Mouse (Mus musculus) myocyte (in vitro differentiated cells): ENCODE measurements at regions not wholly inside any gene's neighbourhood (a gene's known extent, or its start where the extent isn't known, plus 50 kb on each side); places are given as distances from the start of the nearest gene placed in this dataset.

Experiments
- H3K27me3 ChIP-seq: one replicate; pipeline ENCODE4 v1.6.1; 2011; ENCODE audit not compliant: control insufficient read depth, insufficient read depth, insufficient read length
- H3K36me3 ChIP-seq: one replicate; pipeline ENCODE4 v1.6.1; 2011; ENCODE audit not compliant: control insufficient read depth, insufficient read depth
- H3K4me2 ChIP-seq: one replicate; pipeline ENCODE4 v1.6.1; 2011; ENCODE audit warnings: low read depth, control low read depth
- H3K4me3 ChIP-seq: one replicate; pipeline ENCODE4 v1.5.1; 2011; ENCODE audit warnings: mild to moderate bottlenecking, control low read depth, moderate library complexity
- H3K79me2 ChIP-seq: one replicate; pipeline ENCODE4 v1.6.1; 2011; ENCODE audit not compliant: control insufficient read depth, insufficient read depth
- H3ac ChIP-seq: one replicate; pipeline ENCODE4 v1.6.1; 2011; ENCODE audit not compliant: control insufficient read depth, insufficient read length
- CEBPB ChIP-seq: IDR thresholded peaks from 2 replicates; pipeline ENCODE4 v1.6.1; 2011; ENCODE audit warnings: mild to moderate bottlenecking, moderate library complexity; ENCODE audit not compliant: poor library complexity, insufficient read depth, severe bottlenecking
- E2F4 ChIP-seq: IDR thresholded peaks from one replicate; pipeline ENCODE4 v1.6.1; 2011; ENCODE audit warnings: mild to moderate bottlenecking, control low read depth, moderate library complexity; ENCODE audit not compliant: insufficient read depth
- MAX ChIP-seq: IDR thresholded peaks from one replicate; pipeline ENCODE4 v1.6.1; 2011; ENCODE audit warnings: low read depth, mild to moderate bottlenecking, control low read depth
- MYOD1 ChIP-seq, 3 experiments: IDR thresholded peaks; one replicate each; pipeline ENCODE4 v1.6.1; 2011; ENCODE audit warnings: control low read depth in 2 of 3, low read depth in 2 of 3, mild to moderate bottlenecking in 2 of 3, moderate library complexity in 1 of 3; ENCODE audit not compliant: insufficient read length in 2 of 3, control insufficient read depth in 1 of 3
- MYOG ChIP-seq, 3 experiments: IDR thresholded peaks; one replicate each; pipeline ENCODE4 v1.6.1; 2011; ENCODE audit warnings: control low read depth in 2 of 3, low read depth in 2 of 3, mild to moderate bottlenecking in 2 of 3; ENCODE audit not compliant: insufficient read length in 2 of 3, control insufficient read depth in 1 of 3, insufficient read depth in 1 of 3
- POLR2A ChIP-seq: IDR thresholded peaks from one replicate; pipeline ENCODE4 v1.6.1; 2011; ENCODE audit warnings: low read depth, mild to moderate bottlenecking, control low read depth, moderate library complexity; ENCODE audit not compliant: insufficient read length
- POLR2AphosphoS2 ChIP-seq: IDR thresholded peaks from one replicate; pipeline ENCODE4 v1.6.1; 2011; ENCODE audit warnings: low read depth, control low read depth; ENCODE audit not compliant: insufficient read length
- REST ChIP-seq: IDR thresholded peaks from one replicate; pipeline ENCODE4 v1.6.1; 2011; ENCODE audit warnings: mild to moderate bottlenecking, control low read depth, moderate library complexity; ENCODE audit not compliant: insufficient read depth, insufficient read length
- SRF ChIP-seq: IDR thresholded peaks from one replicate; pipeline ENCODE4 v1.6.1; 2011; ENCODE audit warnings: low read depth; ENCODE audit not compliant: control insufficient read depth, insufficient read length
- TCF12 ChIP-seq: IDR thresholded peaks from one replicate; pipeline ENCODE4 v1.6.1; 2011; ENCODE audit warnings: mild to moderate bottlenecking, control low read depth; ENCODE audit not compliant: poor library complexity, insufficient read depth, severe bottlenecking
- TCF3 ChIP-seq: IDR thresholded peaks from one replicate; pipeline ENCODE4 v1.6.1; 2011; ENCODE audit warnings: low read depth, control low read depth; ENCODE audit not compliant: insufficient read length
- USF1 ChIP-seq: IDR thresholded peaks from one replicate; pipeline ENCODE4 v1.6.1; 2011; ENCODE audit warnings: low read depth, mild to moderate bottlenecking, control low read depth, moderate library complexity

DNA sequence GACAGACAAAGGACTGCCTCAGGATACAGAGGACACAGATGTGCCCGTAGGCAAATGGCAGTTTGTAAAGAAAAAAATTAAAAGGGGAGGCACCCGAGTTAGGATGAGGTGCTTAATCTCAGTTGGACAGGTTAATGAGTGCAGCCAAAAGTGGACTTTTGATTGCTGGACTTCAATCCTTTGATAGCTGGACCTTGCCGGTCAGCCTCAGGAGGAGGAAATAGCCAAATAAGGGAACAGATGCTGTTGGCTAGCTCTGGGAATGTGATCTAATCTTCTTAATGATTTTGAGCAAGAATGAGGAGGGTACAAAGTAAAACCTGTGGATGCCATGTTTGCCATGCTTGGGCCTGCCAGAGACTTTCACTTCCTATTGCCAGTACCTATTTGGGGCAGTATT is 103.5 kb upstream of the Ado start:
- H3K79me2 ChIP-seq, result no peaks in the 10 kb centered on the region
- TF ChIP-seq MYOD1 (IDR thresholded peaks at IDR 0.05; ENCODE audit: control insufficient read depth in 1 of 3, insufficient read length in 2 of 3, low read depth in 2 of 3) (no peak), USF1 (no peak), CEBPB (no peak), REST (no peak), SRF (peak; percentile 78)
- H3K27me3 ChIP-seq, result no peaks in the 10 kb centered on the region
- H3ac ChIP-seq, result no peak overlapping the region
- no peaks in the 10 kb centered on the region for H3K36me3 ChIP-seq
- H3K4me2 ChIP-seq, result peak overlapping the region; percentile 56
- no peak overlapping the region for H3K4me3 ChIP-seq

- Histone ChIP-seq H3ac (no peak overlapping the region), H3K36me3 (no peaks in the 10 kb centered on the region), H3K27me3 (no peaks in the 10 kb centered on the region), H3K4me2 (peak overlapping the region; percentile 56), H3K4me3 (no peak overlapping the region), H3K79me2 (no peaks in the 10 kb centered on the region)
- TF ChIP-seq MYOG (IDR thresholded peaks at IDR 0.05; ENCODE audit: control insufficient read depth in 1 of 3, insufficient read depth in 1 of 3, insufficient read length in 2 of 3, low read depth in 2 of 3) (no peak), TCF3 (no peak), TCF12 (no peak), POLR2AphosphoS2 (no peak), REST (no peak), CEBPB (no peak), POLR2A (no peak), MYOD1 (IDR thresholded peaks at IDR 0.05; ENCODE audit: control insufficient read depth in 1 of 3, insufficient read length in 2 of 3, low read depth in 2 of 3) (no peak), E2F4 (no peak), USF1 (no peak), MAX (no peak), SRF (no peak)
These were observed 102.6 kb upstream of the Ado start for GRCm38 (mm10) chr10:67651386-67651785.

- H3K4me3 ChIP-seq, result no peak overlapping the region
- no peak overlapping the region for H3ac ChIP-seq
- H3K4me2 ChIP-seq, result peak overlapping the region; percentile 47
- no peaks in the 10 kb centered on the region for H3K27me3 ChIP-seq
- no peaks in the 10 kb centered on the region for H3K36me3 ChIP-seq
- TF ChIP-seq REST, result no peak
- TF ChIP-seq USF1, result no peak
- TF ChIP-seq CEBPB, result no peak
- TF ChIP-seq E2F4, result no peak
- TF ChIP-seq TCF3, result no peak
- TF ChIP-seq POLR2AphosphoS2, result no peak
- TF ChIP-seq SRF, result no peak
- no peak for TF ChIP-seq TCF12
- no peak for TF ChIP-seq MYOG (IDR thresholded peaks at IDR 0.05; ENCODE audit: control insufficient read depth in 1 of 3, insufficient read depth in 1 of 3, insufficient read length in 2 of 3, low read depth in 2 of 3)
- TF ChIP-seq POLR2A, result no peak
- no peak for TF ChIP-seq MYOD1 (IDR thresholded peaks at IDR 0.05; ENCODE audit: control insufficient read depth in 1 of 3, insufficient read length in 2 of 3, low read depth in 2 of 3)
- no peak for TF ChIP-seq MAX
- H3K79me2 ChIP-seq, result no peaks in the 10 kb centered on the region
These were observed 99.3 kb upstream of the Ado start for GRCm38 (mm10) chr10:67647777-67648727.

- no peaks in the 10 kb centered on the region for H3K36me3 ChIP-seq
- H3K4me2 ChIP-seq, result peak overlapping the region; percentile 46
- H3K4me3 ChIP-seq, result no peak overlapping the region
- H3K79me2 ChIP-seq, result no peaks in the 10 kb centered on the region
- H3K27me3 ChIP-seq, result no peaks in the 10 kb centered on the region
- no peak overlapping the region for H3ac ChIP-seq
- TF ChIP-seq TCF3 (no peak), CEBPB (no peak), POLR2AphosphoS2 (no peak), USF1 (no peak), MYOG (IDR thresholded peaks at IDR 0.05; ENCODE audit: control insufficient read depth in 1 of 3, insufficient read depth in 1 of 3, insufficient read length in 2 of 3, low read depth in 2 of 3) (no peak), REST (no peak), MAX (no peak), POLR2A (no peak), SRF (no peak), MYOD1 (IDR thresholded peaks at IDR 0.05; ENCODE audit: control insufficient read depth in 1 of 3, insufficient read length in 2 of 3, low read depth in 2 of 3) (no peak), E2F4 (no peak), TCF12 (no peak)
These were observed 98.2 kb upstream of the Ado start for GRCm38 (mm10) chr10:67646659-67647559.
